Mouse (Mus musculus): ENCODE data around the gene Rock2.

Rock2 gene

DNA sequence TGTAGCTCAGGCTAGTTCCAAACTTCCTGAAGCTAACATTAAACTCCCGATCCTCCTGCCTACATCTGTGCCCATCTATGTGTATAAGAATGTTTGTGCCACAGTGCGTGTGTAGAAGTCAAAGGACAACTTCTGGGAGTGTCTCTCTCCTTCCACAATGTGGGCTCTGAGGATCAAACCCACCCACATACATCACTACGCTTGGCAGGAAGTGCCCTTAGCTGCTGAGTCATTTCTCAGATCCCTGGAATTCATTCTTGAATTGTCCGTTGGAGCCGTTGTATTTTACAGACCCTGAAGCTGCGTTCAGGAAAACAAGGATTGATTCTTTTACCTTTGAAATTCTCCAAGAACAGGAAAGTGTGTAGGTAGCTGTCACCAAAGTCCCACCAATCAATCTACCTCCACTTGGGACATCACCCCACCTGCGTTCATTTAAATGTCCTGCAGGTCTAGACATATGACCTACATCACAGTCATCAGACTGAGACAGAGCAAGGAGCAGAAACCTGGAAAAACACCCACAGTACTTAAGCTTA lies 21.7 kb upstream of the Rock2 start:
- no peak for DNase-seq

DNA sequence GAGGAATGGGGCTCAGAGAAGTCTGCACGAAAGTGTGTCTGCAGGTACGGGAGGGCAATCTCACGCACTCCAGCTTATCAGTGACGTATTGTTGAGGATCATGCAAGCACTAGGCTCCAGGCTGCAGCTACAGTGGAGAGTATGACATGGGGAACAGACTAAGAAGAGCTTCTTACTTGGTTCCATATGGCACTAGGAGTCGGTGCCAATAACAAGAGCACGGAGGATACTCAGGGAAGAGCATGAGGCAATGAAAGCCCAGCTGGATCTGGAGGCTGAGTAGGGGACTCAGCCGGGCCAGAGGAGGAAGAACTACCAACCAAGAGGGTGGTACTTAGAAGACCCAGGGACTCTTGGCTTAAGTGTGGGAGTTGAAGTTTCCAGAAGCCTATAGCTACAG lies 21.1 kb upstream of the Rock2 start:
- DNase-seq, result peak; percentile 74 to 83

DNA sequence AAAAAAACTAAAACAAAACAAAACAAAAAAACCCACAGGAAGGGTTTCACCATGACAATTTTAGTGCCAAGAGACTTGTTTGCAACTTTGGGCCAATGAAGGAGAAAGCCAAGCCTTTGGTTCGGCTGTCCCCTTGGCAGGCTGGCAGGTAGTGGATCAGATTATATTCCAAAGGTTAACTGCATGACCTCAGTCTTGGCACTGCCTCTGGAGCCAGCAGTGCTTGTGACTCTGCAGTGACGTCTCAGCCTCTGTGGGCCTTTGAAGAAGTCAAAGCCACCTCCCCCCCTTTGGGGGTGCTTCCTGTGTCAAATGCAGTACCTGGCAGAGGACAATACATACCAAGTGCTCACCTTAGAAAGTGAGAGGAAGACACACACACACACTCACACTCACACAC lies 20.6 kb upstream of the Rock2 start:
- peak; percentile 40 to 48 for DNase-seq

DNA sequence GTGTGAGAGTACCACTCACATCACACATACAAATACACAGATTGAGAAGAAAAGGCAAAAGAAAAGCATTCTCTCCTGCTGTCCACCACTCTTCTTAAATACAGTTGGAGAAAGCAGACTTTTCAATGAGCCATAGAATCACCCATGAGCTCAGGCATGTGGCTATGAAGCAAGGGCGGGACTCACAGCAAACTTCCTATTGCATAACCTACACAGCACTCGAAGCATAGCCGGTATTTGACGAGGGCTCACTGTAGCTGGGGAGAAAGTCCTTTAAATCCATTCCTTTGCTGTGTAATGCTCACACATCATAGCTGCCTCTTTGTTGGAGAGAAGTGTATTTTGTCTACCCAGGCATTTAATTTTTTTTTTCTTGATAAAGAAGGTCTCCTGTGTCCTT lies 19.4 kb upstream of the Rock2 start:
- DNase-seq, result no peak

DNA sequence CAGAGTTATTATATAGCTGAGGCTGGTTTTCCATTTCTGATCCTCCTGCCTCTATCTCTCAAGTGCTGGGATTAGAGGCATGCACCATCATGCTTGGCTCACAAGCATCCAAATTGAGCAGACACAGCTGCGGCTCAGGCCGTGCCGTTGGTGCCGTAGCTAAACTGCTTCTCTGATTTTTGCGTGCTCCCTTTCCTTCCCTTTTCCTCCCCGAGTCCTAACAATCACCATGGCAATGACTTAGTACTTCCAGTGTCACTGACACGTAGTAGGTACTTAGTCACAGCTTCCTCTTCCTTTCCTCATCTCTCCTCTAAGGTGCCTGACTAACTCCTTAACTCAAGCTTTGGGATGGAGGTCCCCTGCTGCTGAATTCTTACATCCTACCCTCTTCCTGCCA lies 19.0 kb upstream of the Rock2 start:
- DNase-seq, result no peak

DNA sequence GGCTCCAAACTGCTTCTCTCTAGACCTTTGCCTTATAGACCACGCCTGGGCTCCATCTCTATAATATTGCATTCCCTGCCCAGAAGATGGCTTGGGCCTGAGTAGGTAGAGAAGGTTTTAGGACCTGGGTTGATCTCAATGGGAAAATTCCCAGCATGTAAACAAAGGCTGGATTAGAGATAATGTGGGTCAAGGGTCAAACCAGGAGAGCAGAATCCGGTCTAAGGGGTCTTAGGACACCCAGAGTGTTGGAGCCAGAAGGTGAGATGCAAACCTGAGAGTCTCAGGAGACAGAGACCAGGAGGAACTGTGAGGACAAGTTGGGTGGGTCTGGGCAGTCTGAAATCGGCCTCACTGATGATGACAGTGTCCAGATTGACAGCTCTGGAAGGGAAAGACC lies 18.0 kb upstream of the Rock2 start:
- no peak for DNase-seq

DNA sequence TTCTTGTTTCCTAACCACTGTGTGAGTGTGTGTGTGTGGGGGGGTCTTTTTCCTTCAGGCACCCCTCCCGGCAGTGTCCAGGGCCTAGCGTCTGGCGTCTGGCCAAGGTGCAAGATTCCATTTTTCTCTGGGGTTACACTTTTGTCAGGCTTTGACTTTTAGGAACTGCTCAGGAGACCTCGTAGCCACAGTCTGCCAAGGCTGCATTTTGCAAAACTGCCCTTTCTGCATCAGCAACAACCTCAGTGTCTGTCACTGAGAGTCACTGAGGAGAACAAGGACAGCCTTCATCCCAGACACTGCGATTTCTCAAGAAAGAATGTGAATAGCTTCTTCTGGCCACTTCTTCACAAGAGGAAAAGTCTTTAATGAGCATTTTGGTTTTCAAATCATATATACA lies 17.6 kb upstream of the Rock2 start:
- DNase-seq, result no peak

DNA sequence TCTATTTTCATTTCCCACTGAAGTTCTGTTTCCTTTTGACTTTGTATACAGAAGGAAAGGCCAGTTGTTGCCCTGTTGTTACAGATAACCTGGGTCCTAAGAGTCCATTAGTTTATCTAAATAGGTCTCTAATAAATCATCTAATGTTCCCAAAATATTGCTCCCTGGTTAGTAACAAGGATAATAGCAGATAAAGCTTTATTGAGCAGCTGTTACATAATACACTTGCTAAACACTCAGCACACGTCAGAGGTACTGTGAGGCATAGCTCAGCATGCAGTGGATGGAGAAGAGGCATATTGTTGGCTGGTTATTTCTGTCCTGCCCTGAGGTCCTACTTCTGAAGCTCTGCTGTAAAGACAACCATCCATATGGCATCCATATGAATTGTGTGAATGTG lies 17.0 kb upstream of the Rock2 start:
- DNase-seq, result no peak

DNA sequence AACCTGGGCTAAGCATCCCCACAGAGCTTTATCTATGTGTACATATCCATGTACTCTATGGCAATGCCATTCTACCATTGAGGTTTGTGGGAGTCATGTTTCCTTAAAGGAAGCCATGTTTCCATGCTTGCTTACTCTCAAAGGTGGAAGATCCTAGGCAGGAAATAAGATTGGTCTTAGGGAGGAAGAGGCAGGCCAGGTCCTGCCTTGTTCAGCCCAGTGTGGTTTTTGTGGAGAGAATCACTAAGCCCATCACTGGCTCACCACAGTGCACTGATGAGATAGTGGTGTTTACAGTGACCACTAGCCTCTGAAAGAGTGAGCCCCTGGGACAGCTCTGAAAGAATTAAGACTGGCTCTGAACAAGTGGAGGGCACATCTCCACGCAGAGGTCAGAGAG lies 15.3 kb upstream of the Rock2 start:
- DNase-seq, result no peak

DNA sequence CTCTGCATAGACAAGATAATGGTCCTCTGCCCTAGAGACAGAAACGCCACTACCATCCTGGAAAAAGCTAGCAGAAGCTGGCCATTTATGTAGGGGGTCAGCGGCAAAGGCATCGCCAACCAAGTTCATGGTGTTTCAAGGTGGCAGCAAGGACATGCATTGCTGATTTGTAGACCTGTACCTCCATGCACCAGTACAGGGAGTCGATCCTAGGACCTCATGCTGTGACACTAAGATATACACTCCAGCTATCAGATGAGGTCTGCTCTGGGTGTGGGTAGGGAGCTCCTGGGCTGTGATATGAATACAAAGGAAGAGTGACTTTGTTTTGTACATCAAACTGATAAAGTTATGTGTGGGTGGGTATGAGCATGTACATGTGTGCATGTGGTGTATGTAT lies 14.6 kb upstream of the Rock2 start:
- DNase-seq, result no peak

DNA sequence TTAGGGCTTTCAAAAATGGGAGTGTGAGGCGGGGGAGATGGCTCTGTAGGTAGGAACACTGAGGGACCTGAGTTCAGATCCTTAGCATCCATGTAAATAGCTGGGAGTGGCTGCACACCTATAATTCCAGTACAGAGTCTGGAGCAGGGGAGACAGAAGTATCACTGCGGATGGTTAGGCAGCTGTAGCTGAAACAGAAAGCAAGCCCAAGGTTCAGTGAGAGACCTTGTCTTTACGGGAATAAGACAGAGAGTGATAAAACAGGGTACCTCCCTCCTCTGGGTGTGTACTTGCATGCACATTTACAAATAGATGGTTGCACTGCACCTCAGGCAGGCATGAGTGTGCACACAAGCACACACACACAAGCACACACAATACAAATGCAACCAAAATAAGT lies 12.3 kb upstream of the Rock2 start:
- no peak for DNase-seq

DNA sequence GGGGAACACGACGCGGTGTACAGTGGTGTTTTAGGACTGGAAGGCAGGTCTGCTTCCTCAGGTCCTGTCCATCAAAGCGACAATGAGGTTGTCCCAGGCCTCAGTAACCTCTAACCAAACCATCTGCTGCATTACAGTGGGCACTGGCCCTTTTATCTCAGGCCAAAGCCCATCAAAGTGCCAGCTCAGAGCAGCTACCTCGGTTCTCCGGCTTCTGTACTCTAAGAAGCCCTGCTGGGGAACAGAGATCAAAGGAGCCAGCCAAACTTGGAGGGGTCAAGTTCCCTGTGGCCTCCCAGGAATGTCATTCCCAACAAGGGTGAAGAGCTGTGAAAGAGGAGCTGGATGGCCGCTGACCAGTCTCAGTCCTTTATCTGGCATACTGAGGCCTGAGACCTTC lies 11.6 kb upstream of the Rock2 start:
- no peak for DNase-seq

DNA sequence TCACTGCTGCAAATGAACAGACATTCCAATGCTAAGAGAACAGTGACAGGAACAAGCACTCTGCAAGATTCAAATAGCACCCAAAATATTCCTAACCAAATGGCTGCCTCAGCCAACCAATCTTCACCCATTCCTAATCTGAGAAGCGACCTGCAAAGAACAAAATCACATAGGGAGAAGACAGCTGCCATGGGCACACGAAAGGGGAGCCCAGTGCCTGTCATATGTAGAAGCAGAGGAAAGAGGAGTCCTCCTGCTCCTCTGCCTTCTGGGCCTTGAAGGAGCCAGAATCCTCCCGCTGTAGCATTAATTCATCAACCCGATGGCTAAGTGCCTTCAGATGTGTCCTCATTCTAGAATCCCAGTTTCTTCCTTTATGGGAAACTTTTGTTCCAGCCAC lies 10.2 kb upstream of the Rock2 start:
- no peak for DNase-seq

DNA sequence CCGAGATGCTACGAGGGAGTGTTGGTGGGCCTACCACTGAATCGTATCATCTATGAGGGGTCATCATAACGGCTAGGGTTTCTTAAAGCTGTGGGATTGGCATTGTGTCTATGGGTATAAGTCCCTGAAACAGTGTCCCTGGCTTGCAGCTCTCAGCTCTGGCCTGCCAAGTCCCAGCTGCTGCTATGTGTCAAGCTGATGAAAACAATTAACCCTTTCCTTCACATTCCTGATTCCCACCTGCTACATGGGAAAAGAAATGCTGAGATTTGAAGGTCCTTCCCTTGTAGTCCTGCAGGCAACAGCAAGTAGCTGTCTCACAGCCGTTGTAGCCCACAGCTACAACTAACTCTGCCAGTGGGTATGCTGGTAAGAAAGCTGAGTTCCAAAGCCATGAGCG lies 8.3 kb upstream of the Rock2 start:
- no peak for DNase-seq

DNA sequence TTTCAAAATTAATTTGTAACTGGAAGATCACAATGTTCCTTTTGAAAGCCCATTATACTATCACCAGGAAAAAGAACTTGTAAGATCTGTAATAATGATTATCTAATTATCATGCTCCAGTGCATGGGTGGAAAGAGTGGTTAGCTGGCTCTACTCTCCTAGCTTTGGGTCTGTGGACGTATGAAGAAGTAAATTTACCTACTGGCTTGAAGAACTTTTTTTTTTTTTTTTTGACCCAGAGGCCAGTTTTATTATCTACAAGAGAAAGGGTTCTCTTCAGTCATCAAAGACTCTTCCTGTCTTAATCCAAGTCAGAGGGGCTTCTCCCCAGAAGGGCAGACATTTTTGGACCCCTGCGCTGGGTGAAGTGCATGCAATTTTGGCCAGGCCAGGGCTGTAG lies 1.7 kb upstream of the Rock2 start:
- DNase-seq, result no peak

DNA sequence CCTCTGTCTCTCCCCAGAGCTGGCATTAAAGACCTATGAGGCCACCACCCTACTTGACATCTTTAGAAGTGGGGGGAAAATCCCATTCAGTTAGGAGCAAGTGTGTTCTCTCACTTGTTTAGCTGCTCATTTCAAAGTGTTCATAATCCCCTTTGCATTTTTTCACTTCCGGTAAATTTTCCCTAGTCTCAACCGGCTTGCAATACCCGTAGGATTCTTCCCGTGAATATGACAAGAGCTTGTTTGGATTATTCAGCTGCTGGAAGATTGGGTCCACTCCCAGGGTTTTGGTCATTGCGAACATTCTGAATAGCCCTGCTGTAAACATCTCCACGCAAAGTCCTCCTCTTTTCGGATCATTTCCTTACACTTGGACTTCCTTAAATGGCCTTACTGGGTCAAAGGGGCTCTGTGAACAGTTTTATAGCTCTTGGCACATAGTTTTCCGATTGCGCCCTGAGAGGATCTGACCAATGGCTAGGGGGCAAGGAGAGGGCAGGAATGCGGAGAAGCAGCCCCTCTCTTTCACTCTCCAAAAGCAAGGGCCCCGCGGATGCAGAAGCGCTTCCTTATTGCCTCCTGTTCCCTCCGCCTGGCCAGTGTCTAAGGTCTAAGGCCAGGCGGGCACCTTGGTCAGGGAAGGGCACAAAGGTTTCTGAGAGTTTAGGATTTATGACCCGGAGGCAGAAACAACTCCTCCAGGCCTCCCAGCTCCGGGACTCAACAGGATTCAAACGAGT lies 869 bp upstream of the Rock2 start:
- DNase-seq, result no peak

DNA sequence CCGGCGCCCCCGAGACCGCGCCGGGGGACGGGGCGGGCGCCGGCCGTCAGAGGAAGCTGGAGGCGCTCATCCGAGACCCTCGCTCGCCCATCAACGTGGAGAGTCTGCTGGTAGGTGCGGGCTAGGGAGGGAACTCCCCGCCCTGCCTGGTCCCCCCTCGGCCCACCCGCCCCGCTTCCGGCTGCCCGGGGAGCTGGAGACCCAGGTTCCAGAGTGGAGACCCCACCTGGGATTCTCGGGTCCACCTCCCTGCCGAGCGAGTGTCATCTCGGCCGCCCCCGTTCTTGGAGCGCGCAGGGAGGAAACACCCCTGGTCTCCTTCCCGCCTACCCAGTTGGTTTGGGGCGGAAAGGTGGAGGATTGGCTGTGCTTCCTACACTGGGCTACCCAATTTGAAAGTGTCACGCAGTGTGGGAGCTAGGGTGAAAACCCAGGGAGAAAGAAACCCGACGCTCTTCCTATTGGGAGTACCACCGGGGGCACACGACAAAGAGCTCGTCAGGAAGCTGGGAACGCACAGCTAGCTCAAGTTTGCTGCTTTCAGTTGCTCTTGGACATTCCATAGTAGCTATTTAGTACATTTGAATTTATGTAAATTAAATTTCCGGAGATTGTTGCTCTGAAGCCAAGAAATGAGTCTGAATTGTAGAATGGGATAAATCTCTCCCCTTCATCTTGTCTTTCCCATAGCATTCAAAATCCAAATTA lies 680 bp downstream of the Rock2 start:
- DNase-seq, result peak; percentile 66 to 67

DNA sequence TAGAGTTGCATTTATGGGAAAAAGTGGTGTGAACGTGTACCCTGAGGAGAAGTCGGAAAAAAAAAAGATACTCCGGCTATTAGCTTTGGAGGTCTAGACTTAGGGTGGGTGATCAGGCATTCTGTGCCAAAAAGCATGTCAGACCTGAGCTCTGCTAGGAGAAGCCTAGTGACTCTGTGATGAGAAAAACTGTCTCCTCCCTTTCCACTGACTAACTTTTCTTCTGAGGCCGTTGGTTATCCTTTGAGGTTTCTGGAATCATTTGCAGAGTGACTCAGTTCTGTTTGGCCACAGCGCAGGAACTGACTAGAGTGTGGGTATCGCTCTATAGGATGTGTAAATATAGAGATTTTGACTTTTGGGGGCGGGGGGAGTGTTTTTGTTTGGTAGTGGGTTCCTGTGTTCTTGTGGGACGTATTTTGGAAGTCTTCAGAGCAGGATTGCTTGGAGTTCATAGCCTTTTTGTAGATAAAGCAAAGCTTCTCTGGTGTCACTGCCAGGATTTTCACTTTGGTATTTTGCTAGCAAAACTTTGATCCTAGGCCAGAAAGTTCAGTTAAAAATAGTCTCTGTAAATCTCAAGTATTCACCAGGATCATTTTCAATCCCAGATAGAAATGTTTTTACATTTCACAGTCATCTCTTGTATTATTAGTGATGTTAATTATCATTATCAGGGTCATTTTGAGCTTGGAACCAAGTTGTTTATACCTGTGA lies 1.5 kb downstream of the Rock2 start:
- DNase-seq, result peak; percentile 35 to 41

DNA sequence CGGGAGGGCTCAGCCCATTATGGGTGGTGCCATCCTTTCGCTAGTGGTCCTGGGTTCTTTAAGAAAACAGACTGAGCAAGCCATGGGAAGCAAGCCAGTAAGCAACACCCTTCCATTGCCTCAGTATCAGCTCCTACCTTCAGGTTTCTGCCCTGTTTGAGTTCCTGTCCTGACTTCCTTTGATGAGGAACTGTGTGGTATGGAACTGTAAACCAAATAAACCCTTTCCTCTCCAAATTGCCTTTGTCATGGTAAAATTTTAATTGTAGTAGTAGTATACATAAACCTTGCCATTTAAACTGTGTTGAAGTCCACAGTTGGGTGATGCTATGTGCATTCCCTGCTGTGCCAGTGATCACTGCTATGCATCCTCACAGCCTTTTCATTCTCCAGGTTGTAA lies 2.5 kb downstream of the Rock2 start:
- peak; percentile 31 to 38 for DNase-seq

DNA sequence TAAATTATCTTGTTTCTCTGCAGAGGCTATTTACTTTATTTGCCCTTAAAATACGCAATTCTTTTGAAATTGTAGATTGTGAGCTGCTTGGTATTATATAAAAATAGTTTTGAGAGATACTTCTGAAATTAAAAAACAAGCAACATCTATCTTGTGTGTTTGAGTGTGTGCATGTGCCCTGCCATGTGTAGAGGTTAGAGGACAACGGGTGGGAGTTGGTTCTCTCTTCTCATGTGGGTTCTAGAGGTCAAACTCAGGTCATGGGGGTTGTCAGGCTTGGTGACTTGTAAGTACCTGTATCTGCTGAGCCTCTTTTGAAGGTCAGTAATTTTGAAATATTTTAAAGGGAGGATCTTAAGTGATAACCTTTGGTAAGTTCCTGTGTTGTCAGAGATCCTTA lies 3.5 kb downstream of the Rock2 start:
- no peak for DNase-seq

DNA sequence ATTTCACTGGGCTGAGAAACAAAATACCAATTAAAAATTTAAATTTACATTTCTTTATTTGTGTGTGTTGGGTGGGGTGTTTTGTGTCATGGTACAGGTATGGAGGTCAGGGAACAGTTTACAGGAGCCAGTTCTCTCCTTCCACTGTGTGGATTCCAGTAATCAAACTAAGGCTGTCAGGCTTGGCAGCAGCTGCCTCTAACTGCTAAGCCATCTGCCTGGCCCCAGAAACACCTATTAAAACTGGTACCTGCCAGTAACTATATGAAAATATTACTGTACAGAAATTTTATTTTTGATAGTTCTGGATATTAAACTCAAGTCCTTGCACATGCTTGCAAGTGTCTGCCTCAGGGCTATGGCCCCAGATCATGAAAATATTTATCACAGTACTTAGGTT lies 4.1 kb downstream of the Rock2 start:
- DNase-seq, result peak; percentile 65 to 81

DNA sequence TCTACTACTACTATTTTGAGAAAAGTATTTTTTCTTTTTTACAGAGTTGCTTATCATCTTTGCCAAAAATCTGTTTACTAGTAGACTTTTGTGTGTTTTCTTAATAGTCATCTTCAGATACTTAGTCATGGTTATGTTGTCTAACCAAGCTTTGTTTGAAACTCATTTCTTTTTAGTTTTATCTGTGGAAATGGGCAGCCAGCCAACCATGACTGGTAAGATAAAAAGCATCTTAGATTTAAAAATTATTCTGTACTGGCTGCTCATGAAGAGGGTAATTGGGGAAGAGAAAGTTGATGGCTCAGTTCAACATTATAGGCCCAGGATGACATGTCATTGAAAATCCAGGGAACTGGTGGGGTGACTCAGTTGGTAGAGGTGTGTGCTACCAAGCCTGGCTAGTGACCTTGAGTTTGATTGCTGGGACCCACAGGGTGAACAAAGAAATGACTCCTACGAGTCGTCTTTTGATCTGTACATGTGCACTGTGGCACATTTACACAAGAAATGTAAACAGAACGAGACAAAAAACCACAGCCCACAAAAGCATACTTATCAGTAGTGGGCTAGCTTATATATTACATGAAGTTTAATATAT lies 6.0 kb downstream of the Rock2 start:
- peak in 1 of 2 experiments; percentile 30 for DNase-seq

DNA sequence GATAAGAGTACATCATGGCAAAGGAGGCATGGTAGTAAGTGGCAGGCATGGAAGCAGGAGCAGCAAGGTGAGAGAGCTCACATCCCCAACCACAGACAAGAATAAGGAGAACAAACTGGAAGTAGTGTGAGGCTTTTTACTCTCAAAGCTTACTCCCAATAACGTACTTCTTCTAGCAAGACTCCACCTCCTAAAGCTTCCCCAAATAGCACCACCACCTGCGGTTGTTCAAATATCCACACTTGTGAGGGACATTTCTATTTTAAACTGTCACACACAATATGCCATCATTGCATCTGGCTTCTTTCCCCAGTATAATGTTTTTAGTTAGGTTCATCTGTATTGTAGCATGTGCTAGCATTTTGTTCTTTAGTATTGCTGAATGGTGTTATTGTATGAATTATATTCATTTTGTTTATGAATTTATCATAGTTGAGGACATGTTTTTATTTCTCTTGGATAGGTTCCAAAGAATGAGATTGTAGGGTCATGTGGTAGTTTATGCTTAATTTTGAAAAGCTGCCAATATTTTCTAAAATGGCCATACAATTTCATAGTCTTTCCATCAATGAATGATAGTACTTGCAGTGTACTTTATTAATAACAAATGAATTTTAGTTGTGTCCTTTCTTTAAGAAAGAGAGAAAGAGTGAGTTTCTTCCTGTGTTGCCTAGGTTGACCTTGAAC lies 9.4 kb downstream of the Rock2 start:
- peak in 1 of 2 experiments; percentile 25 for DNase-seq
